Mouse (Mus musculus) CD4-positive, CD25-positive, alpha-beta regulatory T cell, adult 2 months (primary cell): ENCODE results near the gene Olfr1256.

Experiments
- DNase-seq: peaks from one replicate; pipeline ENCODE4 v3.0.0-alpha.2; 2012; ENCODE audit warnings: low read depth, low spot score

Olfr1256 gene

GRCm38 (mm10) chr2:89841455-89841854 is at the start of gene Olfr1256:
TSS of gene Olfr1256 (minus strand) at chr2:89841555.
- DNase-seq = no peak

GRCm38 (mm10) chr2:89878137-89878536 is 36.8 kb upstream of the Olfr1256 start, which contains the start of gene Olfr1257:
TSS of gene Olfr1257 (plus strand) at chr2:89878437.
- DNase-seq = no peak

- no peak for DNase-seq
Measured at GRCm38 (mm10) chr2:89849230-89849629, 7.9 kb upstream of the Olfr1256 start.

- no peak for DNase-seq
Measured at GRCm38 (mm10) chr2:89848105-89848504, 6.8 kb upstream of the Olfr1256 start, which contains the start of gene Olfr48. TSS of gene Olfr48 (minus strand) at chr2:89848205.

- DNase-seq = no peak
Measured at GRCm38 (mm10) chr2:89820216-89820615, 21.1 kb downstream of the Olfr1256 start.

- DNase-seq = no peak
Measured at GRCm38 (mm10) chr2:89811751-89812150, 29.6 kb downstream of the Olfr1256 start, which contains the start of gene Olfr1255. TSS of gene Olfr1255 (plus strand) at chr2:89812051.

GRCm38 (mm10) chr2:89810751-89811150 is 30.6 kb downstream of the Olfr1256 start:
- DNase-seq = no peak

GRCm38 (mm10) chr2:89799583-89799982 is 41.8 kb downstream of the Olfr1256 start:
- no peak for DNase-seq

- no peak for DNase-seq
Measured at GRCm38 (mm10) chr2:89793519-89793918, 47.8 kb downstream of the Olfr1256 start, which contains the start of gene Olfr1254. TSS of gene Olfr1254 (minus strand) at chr2:89793619.
